Mouse (Mus musculus) small intestine, adult 2 months (tissue): ENCODE measurements around the gene Rspry1.

ENCODE experiments used
- CTCF ChIP-seq: fragments of 200-500 bp; IDR thresholded peaks from 2 replicates; pipeline ENCODE4 v1.5.1; 2012; ENCODE audit warnings: low read depth, mild to moderate bottlenecking, control low read depth, inconsistent platforms, low read length, moderate library complexity, mixed read lengths; ENCODE audit not compliant: insufficient replicate concordance, insufficient read length; ENCODE audit errors: extremely low read depth
- POLR2A ChIP-seq: fragments of 200-500 bp; IDR thresholded peaks from 2 replicates; pipeline ENCODE4 v1.6.1; 2012; ENCODE audit warnings: low read depth, mild to moderate bottlenecking, control low read depth, inconsistent platforms, low read length, moderate library complexity

DNA sequence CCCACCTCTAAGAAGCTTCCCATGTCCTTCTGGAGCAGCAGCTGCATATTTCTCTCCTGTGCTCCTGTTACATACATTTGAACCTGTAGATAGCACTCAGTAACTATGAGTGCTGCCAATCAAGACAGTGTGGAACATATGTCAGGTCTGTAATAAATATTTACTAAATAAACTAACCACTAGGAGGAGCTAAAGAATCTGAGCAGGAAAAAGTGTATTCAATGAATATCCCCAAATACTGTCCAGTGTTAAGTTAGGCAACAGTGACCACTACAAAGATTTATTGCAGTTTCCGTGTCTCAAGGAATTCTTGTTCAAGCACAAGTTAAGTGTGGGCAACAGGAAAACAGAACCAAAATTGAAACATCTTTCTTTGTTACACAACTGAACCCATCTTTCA, 7.5 kb upstream of the Rspry1 start:
- TF ChIP-seq CTCF (no peak), POLR2A (no peak)
